Mouse (Mus musculus): ENCODE results near the gene Ndel1. TPM values are rescaled to one million over a fixed set of nuclear protein-coding genes. Genes with fewer than 3 reads are reported as not detected.

The Ndel1 gene
- polyA plus RNA-seq, 1 experiment from 2014 or later: 80.4 TPM

- WGBS: 92% methylated on average over 14 of the region's 14 CpGs
- H3K4me3 ChIP-seq: no peak overlapping the region
- peaks cover 7% of the 10 kb centered on the region; the same call in 1 of the 2 replicates for H3K4me1 ChIP-seq
- peaks cover 74% of the 10 kb centered on the region for H3K36me3 ChIP-seq
- ATAC-seq (ENCODE audit: low FRiP score, low read depth): no peak
- H3K9ac ChIP-seq: no peak overlapping the region
- no peak overlapping the region for H3K27ac ChIP-seq
- H3K9me3 ChIP-seq: no peaks in the 10 kb centered on the region
- H3K27me3 ChIP-seq (replicated peaks): no peaks in the 10 kb centered on the region
- no peak overlapping the region for H3K4me2 ChIP-seq (replicated peaks)
These were observed 91.1 kb downstream of the Ndel1 start for GRCm38 (mm10) chr11:68780466-68781114.

DNA sequence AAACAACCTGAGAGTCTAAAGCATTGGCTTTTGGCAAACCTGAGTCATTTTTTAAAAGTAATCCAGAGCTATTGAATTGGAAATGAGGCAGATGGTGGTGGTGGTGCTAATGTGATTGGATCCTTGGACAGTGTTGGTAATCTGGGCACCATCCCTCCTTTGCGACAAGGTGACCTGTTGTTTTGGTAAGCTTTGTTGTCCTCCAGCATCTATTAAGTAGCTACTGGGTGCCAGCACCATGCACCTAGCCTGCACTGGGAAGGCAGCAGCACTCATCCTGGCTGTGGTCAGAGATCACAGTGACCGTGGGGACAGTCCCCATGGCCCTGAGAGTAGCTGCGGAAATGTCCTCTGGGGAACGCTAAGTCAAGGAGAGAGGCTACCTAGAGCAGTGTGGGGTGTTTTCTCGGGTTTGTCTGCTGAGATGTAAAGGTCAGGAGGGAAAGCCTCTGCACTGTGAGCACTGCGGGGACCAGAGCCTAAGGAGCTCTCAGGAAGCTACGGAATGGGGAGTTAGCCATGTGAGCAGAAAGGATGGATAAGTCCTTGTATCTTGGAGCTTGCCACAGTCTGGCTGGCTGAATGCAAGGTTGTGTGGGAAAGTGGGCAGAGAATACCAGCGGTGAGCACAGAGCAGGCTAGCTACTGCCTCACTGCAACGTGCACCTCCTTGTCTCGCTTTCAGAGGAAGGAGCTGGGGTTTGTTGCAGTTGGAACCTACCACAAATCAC is 91.8 kb downstream of the Ndel1 start:
- no peaks in the 10 kb centered on the region for H3K27me3 ChIP-seq (replicated peaks)
- no peaks in the 10 kb centered on the region for H3K9me3 ChIP-seq
- peaks cover 7% of the 10 kb centered on the region; the same call in 1 of the 2 replicates for H3K4me1 ChIP-seq
- no peak overlapping the region for H3K4me2 ChIP-seq (replicated peaks)
- 85% methylated on average over 10 of the region's 10 CpGs for WGBS
- no peak for ATAC-seq (ENCODE audit: low FRiP score, low read depth)
- H3K27ac ChIP-seq: no peak overlapping the region
- H3K36me3 ChIP-seq: peaks cover 73% of the 10 kb centered on the region
- no peak overlapping the region for H3K9ac ChIP-seq
- no peak overlapping the region for H3K4me3 ChIP-seq

- no peak overlapping the region for H3K27ac ChIP-seq
- ATAC-seq (ENCODE audit: low FRiP score, low read depth): no peak
- peaks cover 7% of the 10 kb centered on the region; the same call in 1 of the 2 replicates for H3K4me1 ChIP-seq
- no peaks in the 10 kb centered on the region for H3K9me3 ChIP-seq
- no peak overlapping the region for H3K4me3 ChIP-seq
- H3K36me3 ChIP-seq: peaks cover 69% of the 10 kb centered on the region
- no peak overlapping the region for H3K9ac ChIP-seq
- H3K27me3 ChIP-seq (replicated peaks): no peaks in the 10 kb centered on the region
- no peak overlapping the region for H3K4me2 ChIP-seq (replicated peaks)
These were observed 92.8 kb downstream of the Ndel1 start for GRCm38 (mm10) chr11:68778855-68779254.

DNA sequence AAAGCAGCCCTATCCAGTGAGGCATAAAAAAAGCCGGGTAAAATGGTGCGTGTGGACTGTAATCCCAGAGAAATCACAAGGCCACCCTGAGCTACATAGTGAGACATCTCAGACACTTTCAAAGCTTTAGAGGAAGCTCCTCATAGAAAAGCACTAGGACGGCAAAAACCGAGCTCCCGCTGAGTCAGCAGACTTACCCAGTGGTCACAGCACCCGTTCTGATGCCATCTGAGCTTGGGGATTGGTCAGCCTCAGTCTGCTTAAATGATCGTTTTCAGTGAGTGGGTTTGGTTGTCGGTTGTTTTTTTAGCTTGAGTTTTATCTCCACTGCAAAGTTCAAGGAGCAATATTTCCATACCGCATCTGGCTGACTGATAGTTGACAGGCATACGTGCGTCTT is 93.7 kb downstream of the Ndel1 start:
- Histone ChIP-seq H3K4me1 (peaks cover 7% of the 10 kb centered on the region; the same call in 1 of the 2 replicates), H3K36me3 (peaks cover 70% of the 10 kb centered on the region), H3K27ac (no peak overlapping the region), H3K4me3 (no peak overlapping the region), H3K4me2 (replicated peaks) (no peak overlapping the region), H3K9ac (no peak overlapping the region), H3K27me3 (replicated peaks) (no peaks in the 10 kb centered on the region), H3K9me3 (no peaks in the 10 kb centered on the region)
- no peak for ATAC-seq (ENCODE audit: low FRiP score, low read depth)
- 85% methylated on average over 11 of the region's 11 CpGs for WGBS

DNA sequence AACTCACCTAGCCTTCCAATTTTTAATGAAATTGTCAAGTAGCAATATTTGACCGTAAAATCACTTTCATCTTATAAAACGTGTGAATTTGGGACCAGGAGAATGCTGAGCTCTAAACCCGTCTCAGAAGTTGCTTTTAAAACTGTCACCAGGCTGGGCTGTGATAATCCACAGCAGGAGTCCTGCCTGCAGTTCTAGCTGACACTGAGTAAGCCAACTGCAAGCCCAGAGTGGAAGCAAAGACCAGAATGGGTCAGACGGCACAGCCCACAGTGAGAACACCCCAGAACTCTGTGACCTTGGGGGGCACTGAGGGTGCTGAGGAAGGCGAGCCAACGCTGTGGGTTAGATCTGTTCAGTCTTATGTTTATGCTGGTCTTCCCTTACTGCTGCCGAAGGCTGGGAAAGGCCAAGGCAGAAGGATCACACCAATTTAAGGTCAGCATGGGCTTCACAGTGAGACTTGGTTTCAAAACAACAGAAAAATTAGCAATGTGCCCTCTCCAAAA is 95.5 kb downstream of the Ndel1 start:
- 89% methylated on average over 7 of the region's 7 CpGs for WGBS
- no peak overlapping the region for H3K4me2 ChIP-seq (replicated peaks)
- no peak overlapping the region for H3K4me3 ChIP-seq
- H3K27me3 ChIP-seq (replicated peaks): no peaks in the 10 kb centered on the region
- H3K9ac ChIP-seq: no peak overlapping the region
- H3K27ac ChIP-seq: no peak overlapping the region
- H3K4me1 ChIP-seq: peaks cover 7% of the 10 kb centered on the region; the same call in 1 of the 2 replicates
- peaks cover 69% of the 10 kb centered on the region for H3K36me3 ChIP-seq
- no peaks in the 10 kb centered on the region for H3K9me3 ChIP-seq
- ATAC-seq (ENCODE audit: low FRiP score, low read depth): no peak

Other genes with a start within 250 kb of the Ndel1 start
- gene Myh10, start 180.3 kb downstream of the Ndel1 start, polyA plus RNA-seq (2016; fragmentation: Nextera tagmentation; extraction: Ambion mirVana): 126 and 129 TPM in 2 replicates
- 0.05 TPM in 1 of 2 replicates, not detected in the other for gene Rnf222, start 16.7 kb upstream of the Ndel1 start, polyA plus RNA-seq (2016; fragmentation: Nextera tagmentation; extraction: Ambion mirVana)
- 732 and 743 TPM in 2 replicates for gene Rpl26, start 29.7 kb upstream of the Ndel1 start, polyA plus RNA-seq (2016; fragmentation: Nextera tagmentation; extraction: Ambion mirVana)
- gene Odf4, start 55.2 kb upstream of the Ndel1 start, polyA plus RNA-seq (2016; fragmentation: Nextera tagmentation; extraction: Ambion mirVana): not detected in 2 replicates
- 8.9 and 10.5 TPM in 2 replicates for gene Arhgef15, start 85.6 kb upstream of the Ndel1 start, polyA plus RNA-seq (2016; fragmentation: Nextera tagmentation; extraction: Ambion mirVana)
- gene Slc25a35, start 96.3 kb upstream of the Ndel1 start, polyA plus RNA-seq (2016; fragmentation: Nextera tagmentation; extraction: Ambion mirVana): 1.9 and 2.5 TPM in 2 replicates
- gene Rangrf, start 103.3 kb upstream of the Ndel1 start, polyA plus RNA-seq (2016; fragmentation: Nextera tagmentation; extraction: Ambion mirVana): 37.4 and 42.2 TPM in 2 replicates
- gene Pfas, start 136.6 kb upstream of the Ndel1 start, polyA plus RNA-seq (2016; fragmentation: Nextera tagmentation; extraction: Ambion mirVana): 26.3 and 30.9 TPM in 2 replicates
- 60.8 and 66.8 TPM in 2 replicates for gene Ctc1, start 144.1 kb upstream of the Ndel1 start, polyA plus RNA-seq (2016; fragmentation: Nextera tagmentation; extraction: Ambion mirVana)
- 95.5 and 98.4 TPM in 2 replicates for gene Aurkb, start 173.8 kb upstream of the Ndel1 start, polyA plus RNA-seq (2016; fragmentation: Nextera tagmentation; extraction: Ambion mirVana)
- 17.9 and 18.9 TPM in 2 replicates for gene Borcs6, start 187.9 kb upstream of the Ndel1 start, polyA plus RNA-seq (2016; fragmentation: Nextera tagmentation; extraction: Ambion mirVana)
- 36.1 and 39.8 TPM in 2 replicates for gene Tmem107, start 198.9 kb upstream of the Ndel1 start, polyA plus RNA-seq (2016; fragmentation: Nextera tagmentation; extraction: Ambion mirVana)
- gene Vamp2, start 216.6 kb upstream of the Ndel1 start, polyA plus RNA-seq (2016; fragmentation: Nextera tagmentation; extraction: Ambion mirVana): 149 and 174 TPM in 2 replicates
- gene Per1, start 223.4 kb upstream of the Ndel1 start, polyA plus RNA-seq (2016; fragmentation: Nextera tagmentation; extraction: Ambion mirVana): 7.4 and 9.0 TPM in 2 replicates
- 0.28 TPM in 2 replicates for gene Hes7, start 248.5 kb upstream of the Ndel1 start, polyA plus RNA-seq (2016; fragmentation: Nextera tagmentation; extraction: Ambion mirVana)